Mouse (Mus musculus): Measurements from ENCODE around the gene Epha3. TPM values are rescaled to one million over a fixed set of nuclear protein-coding genes. Genes with fewer than 3 reads are reported as not detected.

The Epha3 gene
- polyA plus RNA-seq, 1 experiment = 0.98 TPM

DNA sequence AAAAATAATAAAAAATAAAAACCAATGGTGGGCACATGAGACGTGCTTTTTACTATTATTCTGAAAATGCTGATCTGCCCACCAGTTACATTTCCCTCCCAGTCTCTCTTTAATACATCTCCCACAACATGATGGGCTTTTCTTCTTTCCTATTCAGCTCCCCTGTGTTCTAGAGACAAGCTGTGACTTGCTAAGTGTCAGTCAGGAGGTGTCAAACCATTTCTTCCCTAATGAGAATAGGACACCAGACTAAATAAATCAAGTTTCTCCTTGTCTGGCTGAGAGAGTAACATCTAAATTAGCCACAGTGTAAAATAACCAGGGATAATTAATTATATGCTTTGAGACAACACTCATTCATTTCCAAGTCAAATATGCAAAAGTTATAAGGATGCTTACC, 144.7 kb downstream of the Epha3 start:
- no peak for DNase-seq (ENCODE audit: low read depth in 1 of 2, low spot score in 2 of 2)
- no peak for TF ChIP-seq CTCF (IDR thresholded peaks at IDR 0.05; ENCODE audit: extremely low read depth, insufficient read depth, insufficient read length, insufficient replicate concordance)
- no peak for TF ChIP-seq POLR2A (IDR thresholded peaks at IDR 0.05; ENCODE audit: low read depth, low read length)
- H3K36me3 ChIP-seq (ENCODE audit: control insufficient read depth, insufficient read depth, low read length) = no peaks in the 10 kb centered on the region
- 77% methylated on average over 1 of the region's 1 CpGs for WGBS
- no peaks in the 10 kb centered on the region for H3K4me1 ChIP-seq (ENCODE audit: control insufficient read depth, insufficient read depth, insufficient read length)
- no peak overlapping the region for H3K27ac ChIP-seq (ENCODE audit: insufficient read depth, low read length)
- no peak overlapping the region for H3K4me3 ChIP-seq (ENCODE audit: extremely low read depth, insufficient read depth, insufficient read length)
- no peaks in the 10 kb centered on the region for H3K27me3 ChIP-seq (ENCODE audit: control insufficient read depth, insufficient read depth, low read length)

DNA sequence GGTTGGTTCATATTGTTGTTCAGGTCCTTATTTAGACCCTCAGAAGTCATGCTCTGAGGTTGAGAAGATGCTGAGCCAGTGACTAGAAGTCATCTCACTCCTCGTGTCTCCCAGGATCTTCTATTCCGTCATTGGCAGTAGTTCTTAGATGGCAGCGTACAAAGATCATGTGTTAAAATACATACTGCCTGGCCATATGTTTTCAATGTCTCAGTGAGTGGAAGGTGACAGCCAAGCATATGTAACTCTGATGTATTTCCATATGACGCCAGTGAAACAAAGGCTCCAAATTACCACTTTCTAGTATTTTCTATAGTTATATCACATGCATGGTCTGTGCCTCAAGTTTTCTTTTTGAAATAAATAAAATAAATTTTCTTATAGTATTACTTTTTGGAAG, 146.7 kb downstream of the Epha3 start:
- H3K27ac ChIP-seq (ENCODE audit: insufficient read depth, low read length) = no peak overlapping the region
- H3K4me3 ChIP-seq (ENCODE audit: extremely low read depth, insufficient read depth, insufficient read length) = no peak overlapping the region
- WGBS = 92% methylated on average over 4 of the region's 4 CpGs
- H3K27me3 ChIP-seq (ENCODE audit: control insufficient read depth, insufficient read depth, low read length) = no peaks in the 10 kb centered on the region
- TF ChIP-seq POLR2A (IDR thresholded peaks at IDR 0.05; ENCODE audit: low read depth, low read length) = no peak
- no peak for TF ChIP-seq CTCF (IDR thresholded peaks at IDR 0.05; ENCODE audit: extremely low read depth, insufficient read depth, insufficient read length, insufficient replicate concordance)
- DNase-seq (ENCODE audit: low read depth in 1 of 2, low spot score in 2 of 2) = no peak
- H3K4me1 ChIP-seq (ENCODE audit: control insufficient read depth, insufficient read depth, insufficient read length) = no peaks in the 10 kb centered on the region
- no peaks in the 10 kb centered on the region for H3K36me3 ChIP-seq (ENCODE audit: control insufficient read depth, insufficient read depth, low read length)

DNA sequence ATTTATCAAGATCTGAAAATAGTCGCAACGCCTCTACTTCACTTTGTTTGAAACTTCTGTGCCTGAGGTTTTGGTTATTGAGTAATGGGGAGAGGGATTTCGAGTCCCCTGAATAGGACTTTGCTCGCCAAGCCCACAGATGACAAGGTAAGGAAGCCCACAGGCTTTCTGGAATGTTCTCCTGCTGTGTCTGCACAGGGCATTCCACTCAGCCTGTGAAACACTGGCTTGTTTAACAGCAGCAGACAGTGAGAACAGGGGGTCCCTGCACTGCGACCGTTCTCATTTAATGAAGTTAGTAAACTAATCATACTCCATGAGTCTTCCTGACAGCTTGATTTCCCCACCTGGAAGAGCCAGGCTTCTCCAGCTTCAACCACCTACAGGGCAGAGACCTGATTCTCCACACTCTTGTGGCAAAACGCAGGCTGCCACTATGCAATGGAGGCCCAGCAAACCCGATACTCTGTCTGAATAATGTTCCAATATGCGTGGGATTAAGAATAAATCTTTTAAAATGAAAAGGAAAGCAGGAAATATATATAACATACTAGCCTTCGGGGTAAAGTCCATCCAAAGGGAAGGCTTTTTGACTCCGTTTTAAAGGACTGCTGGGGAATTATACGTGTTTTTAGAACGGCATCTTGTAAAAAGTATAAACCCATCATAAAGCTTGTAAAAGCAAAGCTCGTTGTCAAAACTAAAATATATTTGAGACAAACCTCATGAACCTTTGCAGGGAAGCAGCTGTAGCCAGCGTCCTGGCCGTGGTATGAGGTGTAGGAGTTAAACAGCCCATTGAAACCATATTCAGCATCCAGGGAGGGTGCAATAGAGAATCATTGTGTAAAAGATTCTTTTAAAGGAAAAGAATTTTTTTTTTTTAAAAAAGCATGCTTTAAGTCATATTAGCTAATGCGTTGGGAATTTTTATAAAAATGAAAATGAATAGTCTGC, 156.8 kb downstream of the Epha3 start:
- Histone ChIP-seq H3K27ac (ENCODE audit: insufficient read depth, low read length) (no peak overlapping the region), H3K4me1 (ENCODE audit: control insufficient read depth, insufficient read depth, insufficient read length) (no peaks in the 10 kb centered on the region), H3K4me3 (ENCODE audit: extremely low read depth, insufficient read depth, insufficient read length) (no peak overlapping the region), H3K36me3 (ENCODE audit: control insufficient read depth, insufficient read depth, low read length) (no peaks in the 10 kb centered on the region), H3K27me3 (ENCODE audit: control insufficient read depth, insufficient read depth, low read length) (no peaks in the 10 kb centered on the region)
- DNase-seq (ENCODE audit: low read depth in 1 of 2, low spot score in 2 of 2) = no peak
- TF ChIP-seq CTCF (IDR thresholded peaks at IDR 0.05; ENCODE audit: extremely low read depth, insufficient read depth, insufficient read length, insufficient replicate concordance) (no peak), POLR2A (IDR thresholded peaks at IDR 0.05; ENCODE audit: low read depth, low read length) (no peak)
- 87% methylated on average over 17 of the region's 17 CpGs for WGBS

DNA sequence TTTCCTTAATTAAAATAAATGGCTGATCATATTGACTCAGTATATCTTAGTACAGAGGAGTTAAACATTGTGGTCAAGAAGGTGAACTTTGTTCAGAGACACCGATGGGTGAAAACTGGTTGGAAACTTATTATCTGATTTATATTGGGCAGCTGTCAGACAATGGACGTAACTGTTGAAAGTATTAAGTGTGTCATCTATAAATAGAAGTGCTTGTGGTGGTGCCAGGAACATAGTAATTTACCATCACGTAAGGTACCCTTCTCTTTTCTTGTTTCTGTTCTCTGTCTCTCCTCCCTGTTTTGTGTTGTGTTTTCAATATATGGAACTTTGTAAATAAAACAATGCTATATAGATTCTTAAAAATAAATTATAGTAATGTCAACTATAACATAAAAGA, 174.6 kb downstream of the Epha3 start:
- 65% methylated on average over 3 of the region's 3 CpGs for WGBS
- H3K27ac ChIP-seq (ENCODE audit: insufficient read depth, low read length) = no peak overlapping the region
- no peak overlapping the region; the same call in 1 of the 2 replicates for H3K4me3 ChIP-seq (ENCODE audit: extremely low read depth, insufficient read depth, insufficient read length)
- DNase-seq (ENCODE audit: low read depth in 1 of 2, low spot score in 2 of 2) = no peak
- H3K4me1 ChIP-seq (ENCODE audit: control insufficient read depth, insufficient read depth, insufficient read length) = no peaks in the 10 kb centered on the region
- H3K36me3 ChIP-seq (ENCODE audit: control insufficient read depth, insufficient read depth, low read length) = no peaks in the 10 kb centered on the region
- H3K27me3 ChIP-seq (ENCODE audit: control insufficient read depth, insufficient read depth, low read length) = no peaks in the 10 kb centered on the region
- TF ChIP-seq CTCF (IDR thresholded peaks at IDR 0.05; ENCODE audit: extremely low read depth, insufficient read depth, insufficient read length, insufficient replicate concordance) = no peak
- no peak for TF ChIP-seq POLR2A (IDR thresholded peaks at IDR 0.05; ENCODE audit: low read depth, low read length)

DNA sequence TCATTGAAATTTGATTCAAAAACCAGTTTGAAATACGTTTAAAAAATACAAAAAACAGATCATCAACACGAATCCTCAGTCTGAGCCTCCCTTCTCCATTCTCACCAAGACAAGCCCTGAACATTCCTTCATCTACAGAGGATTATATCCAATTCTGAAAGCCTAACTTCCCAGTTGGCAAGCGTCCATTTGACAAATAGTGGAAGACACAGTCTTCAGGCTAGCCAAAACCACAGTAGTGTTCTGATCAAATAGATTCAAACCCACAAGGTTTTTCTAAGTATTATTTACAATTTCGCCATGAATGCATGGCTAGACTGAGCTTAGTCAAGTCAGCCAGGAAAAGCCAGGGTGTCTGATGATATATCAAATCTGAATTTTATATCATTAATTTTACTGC, 179.8 kb downstream of the Epha3 start:
- no peak for TF ChIP-seq CTCF (IDR thresholded peaks at IDR 0.05; ENCODE audit: extremely low read depth, insufficient read depth, insufficient read length, insufficient replicate concordance)
- TF ChIP-seq POLR2A (IDR thresholded peaks at IDR 0.05; ENCODE audit: low read depth, low read length) = no peak
- Histone ChIP-seq H3K4me1 (ENCODE audit: control insufficient read depth, insufficient read depth, insufficient read length) (no peaks in the 10 kb centered on the region), H3K27ac (ENCODE audit: insufficient read depth, low read length) (no peak overlapping the region), H3K4me3 (ENCODE audit: extremely low read depth, insufficient read depth, insufficient read length) (no peak overlapping the region), H3K36me3 (ENCODE audit: control insufficient read depth, insufficient read depth, low read length) (no peaks in the 10 kb centered on the region), H3K27me3 (ENCODE audit: control insufficient read depth, insufficient read depth, low read length) (no peaks in the 10 kb centered on the region)
- WGBS = 66% methylated on average over 4 of the region's 4 CpGs
- no peak for DNase-seq (ENCODE audit: low read depth in 1 of 2, low spot score in 2 of 2)

DNA sequence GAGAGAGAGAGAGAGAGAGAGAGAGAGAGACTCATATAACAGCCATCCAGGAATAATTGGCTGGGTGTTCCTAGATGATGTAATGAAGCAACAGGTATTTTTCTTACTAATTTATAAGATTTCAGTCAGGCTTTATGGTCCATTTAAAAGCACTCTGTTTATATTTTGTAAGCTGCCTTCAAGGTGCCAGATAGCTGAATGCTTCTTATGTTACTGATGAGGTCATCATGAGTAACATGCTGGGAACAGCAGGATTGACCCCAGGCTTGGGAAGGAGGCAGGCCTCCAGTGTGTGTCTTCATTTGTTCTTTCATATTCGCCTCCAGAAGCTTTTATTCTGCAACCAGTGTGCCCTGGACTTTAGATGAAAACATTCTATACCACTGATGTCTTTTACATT, 189.5 kb downstream of the Epha3 start:
- H3K36me3 ChIP-seq (ENCODE audit: control insufficient read depth, insufficient read depth, low read length) = no peaks in the 10 kb centered on the region
- no peak overlapping the region for H3K27ac ChIP-seq (ENCODE audit: insufficient read depth, low read length)
- 54% methylated on average over 1 of the region's 1 CpGs for WGBS
- no peak overlapping the region for H3K4me3 ChIP-seq (ENCODE audit: extremely low read depth, insufficient read depth, insufficient read length)
- H3K4me1 ChIP-seq (ENCODE audit: control insufficient read depth, insufficient read depth, insufficient read length) = no peaks in the 10 kb centered on the region
- no peaks in the 10 kb centered on the region for H3K27me3 ChIP-seq (ENCODE audit: control insufficient read depth, insufficient read depth, low read length)
- no peak for DNase-seq (ENCODE audit: low read depth in 1 of 2, low spot score in 2 of 2)
- no peak for TF ChIP-seq POLR2A (IDR thresholded peaks at IDR 0.05; ENCODE audit: low read depth, low read length)
- TF ChIP-seq CTCF (IDR thresholded peaks at IDR 0.05; ENCODE audit: extremely low read depth, insufficient read depth, insufficient read length, insufficient replicate concordance) = no peak

DNA sequence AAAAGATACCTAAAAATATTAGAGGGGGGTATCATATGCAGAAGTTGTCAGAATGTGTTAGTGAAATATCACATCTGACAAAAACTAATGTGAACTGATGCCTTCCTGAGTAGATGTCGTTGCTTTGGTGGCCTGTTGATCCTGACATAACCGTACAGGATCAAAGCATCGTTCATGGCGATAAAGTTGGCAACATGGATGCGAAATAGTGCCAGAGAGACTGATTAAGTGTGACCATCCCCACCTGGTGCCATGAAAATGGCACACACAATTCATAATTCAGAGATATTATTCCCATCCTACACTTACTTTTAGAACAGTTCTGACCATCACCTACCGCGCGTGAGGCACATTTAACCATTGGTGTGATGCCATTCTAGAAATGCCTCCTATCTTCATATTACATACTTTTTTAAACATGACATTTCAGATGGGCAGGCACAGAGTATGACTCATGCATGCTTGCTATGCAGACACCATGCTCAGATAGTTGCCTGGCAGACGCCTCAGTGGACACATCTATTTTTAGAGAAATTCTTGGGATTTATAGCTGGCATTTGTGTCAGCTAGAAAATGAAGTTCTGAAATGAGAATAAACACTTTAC, 190.6 kb downstream of the Epha3 start:
- DNase-seq (ENCODE audit: low read depth in 1 of 2, low spot score in 2 of 2) = no peak
- Histone ChIP-seq H3K4me3 (ENCODE audit: extremely low read depth, insufficient read depth, insufficient read length) (no peak overlapping the region), H3K4me1 (ENCODE audit: control insufficient read depth, insufficient read depth, insufficient read length) (no peaks in the 10 kb centered on the region), H3K36me3 (ENCODE audit: control insufficient read depth, insufficient read depth, low read length) (no peaks in the 10 kb centered on the region), H3K27me3 (ENCODE audit: control insufficient read depth, insufficient read depth, low read length) (no peaks in the 10 kb centered on the region), H3K27ac (ENCODE audit: insufficient read depth, low read length) (no peak overlapping the region)
- no peak for TF ChIP-seq POLR2A (IDR thresholded peaks at IDR 0.05; ENCODE audit: low read depth, low read length)
- no peak for TF ChIP-seq CTCF (IDR thresholded peaks at IDR 0.05; ENCODE audit: extremely low read depth, insufficient read depth, insufficient read length, insufficient replicate concordance)
- 90% methylated on average over 9 of the region's 9 CpGs for WGBS
